Mouse (Mus musculus) mouse trophoblast stem cell (cell line): ENCODE results near the gene Bricd5.
"Not testable (repeated sequence)": the region's sequence is repeated elsewhere in the genome, so short reads cannot be mapped to it uniquely, and the experiment has no call there.

Experiments
- in situ Hi-C, 2 experiments: fragments of 300-500 bp; cut with MseI, MboI; formaldehyde crosslinking; loops; 2 replicates in 1 of 2; 3 replicates in 1 of 2; pipeline ENCODE4 v1.15.1; 2025

Gene Bricd5

DNA sequence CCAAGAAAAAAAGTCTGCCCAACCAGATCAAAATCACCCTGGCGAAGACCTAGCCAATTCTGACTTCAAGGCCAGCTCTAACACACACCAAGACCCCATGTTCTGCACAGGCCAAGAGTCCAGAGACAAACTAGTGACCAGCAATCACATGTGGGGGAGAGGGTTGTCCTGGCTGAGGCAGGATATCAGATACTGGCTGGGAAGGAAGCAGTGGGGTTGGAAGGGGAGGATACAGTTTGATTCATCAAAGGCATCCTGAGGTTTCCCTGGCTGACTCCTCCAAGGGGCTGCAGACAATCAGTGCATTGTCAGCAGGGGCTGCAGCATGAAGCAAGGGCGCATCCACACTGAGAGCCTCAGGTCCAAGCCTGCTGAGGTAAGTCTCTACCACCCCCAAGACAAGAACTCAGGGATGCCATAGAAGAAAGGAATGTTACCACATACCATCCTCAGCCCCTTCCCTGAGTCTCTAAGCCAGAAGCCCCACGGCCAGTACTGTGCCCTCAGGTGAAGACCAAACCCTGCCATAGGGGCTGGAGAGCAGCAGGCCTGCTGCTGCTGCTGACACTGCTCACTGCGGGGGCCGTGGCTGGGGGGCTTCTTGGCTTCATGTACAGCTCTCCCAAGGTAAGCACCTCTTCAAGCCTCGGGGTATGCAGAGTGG, at the start of gene Bricd5:
Gene Bricd5 (plus strand): TSS at position 273 of the 664 bp plus-strand sequence.
- in situ Hi-C loops = no loop called here

DNA sequence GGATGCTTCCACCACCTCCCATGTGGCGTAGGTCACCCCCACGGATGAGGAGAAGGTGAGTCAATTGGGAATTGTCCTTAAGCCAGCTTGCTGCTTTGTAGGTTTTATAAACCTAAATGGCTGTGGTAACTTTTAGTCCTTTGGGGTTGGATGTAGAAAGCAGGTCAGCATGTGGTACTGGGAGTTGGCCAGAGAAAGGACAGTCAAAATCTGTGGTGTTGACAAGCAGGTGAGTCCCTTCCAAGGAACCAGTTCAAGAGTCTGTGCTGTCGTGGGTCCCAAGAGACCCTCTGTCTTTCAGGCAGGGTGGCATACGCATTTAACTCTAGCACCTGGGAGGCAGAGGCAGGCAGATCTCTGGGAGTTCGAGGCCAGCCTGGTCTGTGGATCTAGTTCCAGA, 49.2 kb upstream of the Bricd5 start:
- in situ Hi-C loops = no loop called here

DNA sequence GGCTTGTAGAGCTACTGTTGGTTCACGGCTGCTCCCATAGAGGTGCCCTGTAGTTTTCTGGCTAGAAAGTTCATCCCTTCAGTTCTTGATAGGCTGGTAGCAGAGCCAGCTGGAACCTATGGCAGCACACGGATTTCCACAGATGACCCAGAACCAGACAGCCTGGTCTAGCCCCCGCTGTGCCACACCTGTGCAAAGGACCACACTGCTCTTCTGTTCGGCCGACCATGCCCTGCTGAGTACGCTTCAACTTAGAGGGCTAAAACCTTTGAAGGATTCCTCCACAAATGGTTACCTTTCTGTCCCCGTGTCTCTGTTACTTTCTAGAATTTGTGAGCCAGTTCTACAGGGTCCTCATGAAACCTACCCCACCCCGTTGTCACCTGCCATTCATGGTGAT, 48.4 kb upstream of the Bricd5 start:
- in situ Hi-C loops = not testable (repeated sequence)

DNA sequence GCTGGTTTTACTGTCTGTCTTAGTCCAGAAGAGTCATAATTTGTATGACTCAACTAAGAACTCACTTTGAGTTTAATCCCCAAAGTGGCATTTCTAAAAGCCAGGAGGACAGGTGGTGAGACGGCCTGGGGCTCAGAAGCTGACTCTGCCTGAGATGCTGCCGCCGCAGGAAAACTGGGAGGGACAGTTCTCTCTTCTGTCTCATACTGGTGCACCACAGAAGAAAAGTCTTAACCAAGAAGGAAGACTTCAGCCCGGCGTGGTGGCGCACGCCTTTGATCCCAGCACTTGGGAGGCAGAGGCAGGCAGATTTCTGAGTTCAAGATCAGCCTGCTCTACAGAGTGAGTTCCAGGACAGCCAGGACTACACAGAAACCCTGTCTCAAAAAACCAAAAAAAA, 47.8 kb upstream of the Bricd5 start:
- in situ Hi-C loops = no loop called here

DNA sequence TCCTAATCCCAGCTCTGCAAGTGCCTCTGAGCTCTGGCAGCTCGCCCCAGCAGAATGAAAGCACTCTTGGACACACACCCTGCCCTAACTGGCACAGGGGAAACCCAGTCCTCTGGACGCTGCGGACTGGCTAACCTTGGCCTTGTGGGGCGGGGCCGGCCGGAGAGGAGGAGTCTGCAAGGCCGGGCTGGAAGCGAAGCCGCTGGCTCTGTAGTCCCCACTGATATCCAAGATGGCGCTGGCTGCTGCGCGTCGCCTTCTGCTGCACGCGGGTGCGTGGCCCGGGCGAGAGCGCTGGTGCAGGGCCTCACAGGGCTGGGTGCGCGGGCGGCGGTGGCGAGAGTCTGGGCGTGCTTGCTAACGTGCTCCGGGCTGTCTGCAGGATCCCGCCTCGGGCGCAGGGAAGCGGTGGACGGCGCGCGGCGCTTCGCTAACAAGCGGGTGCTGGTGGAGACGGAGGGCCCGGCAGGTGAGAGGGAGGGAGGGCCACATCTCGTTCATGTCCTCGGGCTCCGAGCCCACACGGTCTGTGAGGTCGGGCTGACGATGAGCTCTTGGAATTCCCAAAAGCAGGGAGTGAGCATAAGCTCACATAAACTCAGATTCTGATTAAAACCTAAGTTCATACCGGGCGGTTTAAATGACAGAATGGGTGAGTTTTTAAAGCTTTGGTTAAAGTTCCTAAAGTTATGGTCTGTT, 47.1 kb upstream of the Bricd5 start, which contains the start of gene Eci1:
Gene Eci1 (plus strand): TSS at position 171 of the 699 bp plus-strand sequence.
- in situ Hi-C loops = no loop called here

DNA sequence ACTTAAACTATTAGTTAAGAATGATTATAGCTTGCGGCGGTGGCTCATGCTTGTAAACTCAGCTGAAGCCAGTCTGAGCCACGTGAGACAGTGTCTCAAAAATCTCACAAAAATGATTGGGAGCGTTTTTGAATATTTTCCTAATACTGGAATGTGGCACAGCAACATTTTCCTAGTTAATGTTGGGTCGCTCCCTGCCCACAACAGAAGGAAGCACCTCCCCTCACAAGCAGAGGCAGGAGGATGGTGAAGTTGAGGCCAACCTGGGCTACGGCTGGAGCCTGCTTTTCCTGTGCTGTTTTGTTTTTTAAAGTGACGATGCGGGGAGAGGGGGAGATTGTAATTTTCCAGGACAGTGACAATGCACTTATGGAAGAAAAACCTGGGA, 46.5 kb upstream of the Bricd5 start:
- in situ Hi-C loops = no loop called here

GRCm38 (mm10) chr17:24429201-24429983, 44.3 kb upstream of the Bricd5 start:
- in situ Hi-C loops = no loop called here

DNA sequence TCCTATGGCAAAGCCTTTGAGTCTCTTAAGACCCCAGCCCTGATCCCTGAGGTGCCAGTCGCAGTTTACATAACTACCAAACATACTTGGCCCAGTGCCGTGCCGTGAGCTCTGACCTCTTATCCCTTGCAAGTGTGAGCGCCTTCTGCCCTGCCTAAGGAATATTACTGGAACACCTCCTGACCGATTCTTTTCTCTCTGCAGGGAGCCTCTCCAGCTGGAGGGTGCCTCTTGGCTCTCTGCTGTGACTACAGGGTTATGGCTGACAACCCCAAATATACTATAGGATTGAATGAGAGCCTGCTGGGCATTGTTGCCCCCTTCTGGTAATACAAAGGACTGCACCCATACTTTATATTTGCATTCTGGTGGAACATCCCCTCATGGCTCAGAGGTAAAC, 36.7 kb upstream of the Bricd5 start:
- in situ Hi-C loops = no loop called here

DNA sequence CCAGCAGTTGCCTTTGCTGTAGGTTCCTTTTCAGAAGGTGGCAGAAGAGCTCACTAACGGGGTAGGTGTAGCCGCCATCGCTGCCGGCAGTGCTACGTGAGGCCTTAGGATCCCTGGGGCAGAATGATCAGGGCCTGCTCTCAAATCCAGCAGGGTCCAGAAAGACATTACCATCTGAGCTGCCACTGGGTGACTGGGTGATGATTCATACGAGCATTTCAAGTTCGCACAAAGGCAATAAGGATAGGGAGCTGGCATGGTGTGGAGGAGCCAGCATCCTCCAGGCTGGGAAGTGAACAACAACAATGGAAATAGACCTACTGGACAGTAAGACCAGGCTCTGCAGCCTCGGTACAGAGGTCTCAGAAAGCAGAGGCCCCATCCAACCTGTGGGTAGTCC, 33.3 kb upstream of the Bricd5 start:
- in situ Hi-C loops = no loop called here

GRCm38 (mm10) chr17:24441148-24441547, 32.5 kb upstream of the Bricd5 start:
- in situ Hi-C loops = no loop called here

DNA sequence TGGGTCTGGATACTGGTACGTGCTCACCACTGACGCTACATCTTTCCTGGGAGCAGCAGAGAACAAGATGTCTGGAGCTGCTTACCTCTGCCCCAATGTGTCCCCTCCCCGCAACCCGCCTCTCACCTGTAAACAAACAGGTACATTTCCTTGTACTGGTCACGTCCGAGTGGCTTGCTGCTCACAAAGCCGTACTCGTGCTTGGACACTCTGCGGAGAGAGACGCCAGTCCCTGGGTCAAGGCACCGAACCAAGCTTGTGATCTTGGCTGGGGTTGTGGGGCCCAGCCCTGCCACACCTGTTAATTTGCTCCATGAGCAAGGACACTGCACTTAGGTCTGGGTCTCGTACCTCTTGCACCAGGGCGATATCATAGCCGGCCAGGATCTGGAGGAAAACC, 31.6 kb upstream of the Bricd5 start:
- in situ Hi-C loops = no loop called here

- in situ Hi-C loops = no loop called here
These were observed 31.0 kb upstream of the Bricd5 start, which contains the start of gene Dnase1l2 for GRCm38 (mm10) chr17:24442632-24443155. Gene Dnase1l2, minus strand, starts transcription at chr17:24443105.

DNA sequence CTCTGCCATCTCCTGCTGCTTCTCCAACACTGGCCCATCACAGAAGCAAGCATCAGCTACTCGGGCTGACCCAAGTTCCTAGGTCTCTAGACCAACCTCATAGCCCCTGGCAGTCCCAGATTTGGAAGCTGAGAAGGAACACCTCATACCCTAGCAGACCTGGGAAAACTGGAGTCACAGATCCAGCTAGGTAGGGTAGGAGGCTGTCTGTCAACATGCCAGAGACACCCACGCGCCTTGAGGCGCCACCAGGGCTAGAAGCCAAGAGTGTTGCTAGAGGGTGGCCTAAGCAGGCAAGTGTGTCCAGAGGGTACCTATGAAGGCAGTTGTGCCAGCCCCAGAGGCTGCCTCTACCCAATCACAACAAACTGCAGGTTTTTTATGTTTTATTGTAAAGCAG, 30.3 kb upstream of the Bricd5 start:
- in situ Hi-C loops = no loop called here

DNA sequence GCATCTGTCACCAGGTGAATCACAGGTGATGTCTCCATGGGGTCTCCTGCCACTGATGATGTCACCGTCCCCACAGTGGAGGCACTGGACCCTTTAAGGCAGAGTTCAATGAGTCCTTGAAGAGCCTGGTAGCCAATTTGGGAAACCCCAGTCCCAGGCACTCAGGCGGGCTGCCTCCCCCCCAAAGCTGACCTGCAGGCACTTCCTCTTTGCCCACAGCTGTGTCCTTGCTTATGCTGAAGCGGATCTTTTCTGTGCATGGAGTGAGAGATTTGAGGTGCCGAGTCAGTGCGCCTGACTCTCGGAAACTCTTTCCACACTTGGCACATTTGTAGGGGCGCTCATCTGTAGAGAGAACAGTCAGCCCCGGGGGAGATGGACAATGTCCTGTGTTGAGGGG, 27.1 kb upstream of the Bricd5 start:
- in situ Hi-C loops = no loop called here

- in situ Hi-C loops = no loop called here
These were observed 24.2 kb upstream of the Bricd5 start for GRCm38 (mm10) chr17:24449507-24449906.

DNA sequence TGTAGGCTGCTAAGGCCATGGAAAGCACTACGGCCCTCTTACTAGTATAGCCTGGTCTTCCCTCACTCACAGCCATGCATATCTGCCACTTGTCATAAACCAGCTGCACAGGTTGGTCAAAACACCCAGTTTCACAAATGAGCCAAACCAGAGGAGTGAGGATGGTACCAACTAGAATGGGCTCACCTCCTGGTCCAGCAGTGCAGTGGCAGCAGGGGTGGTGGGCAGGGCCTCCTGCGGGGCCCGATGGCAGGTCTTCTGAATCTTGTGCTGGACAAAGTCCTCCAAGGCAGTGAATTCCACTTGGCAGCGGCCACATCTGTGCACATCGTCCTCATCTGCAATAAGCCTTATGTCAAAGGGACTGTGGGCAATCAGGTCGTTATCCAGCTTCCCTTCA, 22.5 kb upstream of the Bricd5 start:
- in situ Hi-C loops = no loop called here

DNA sequence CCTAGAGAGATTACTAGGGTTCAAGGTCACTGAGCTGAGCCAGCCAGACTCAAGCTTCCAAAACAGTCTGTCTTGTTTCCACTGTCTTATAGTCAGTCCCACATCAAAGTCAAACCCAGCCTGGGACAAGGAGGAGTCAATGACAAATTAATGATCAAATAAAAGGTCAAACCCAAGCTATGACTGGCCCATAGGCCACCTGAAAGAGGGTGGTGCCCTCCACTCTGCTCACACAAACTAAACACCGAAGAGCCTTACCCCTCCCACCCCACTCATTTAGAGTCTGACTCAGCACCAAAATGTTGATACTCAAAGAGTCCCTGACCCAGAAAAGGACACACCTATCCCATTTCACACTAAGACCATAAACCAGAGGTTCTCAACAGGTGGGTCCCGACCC, 20.3 kb upstream of the Bricd5 start:
- in situ Hi-C loops = no loop called here

GRCm38 (mm10) chr17:24454218-24454755, 19.4 kb upstream of the Bricd5 start:
- in situ Hi-C loops = no loop called here

DNA sequence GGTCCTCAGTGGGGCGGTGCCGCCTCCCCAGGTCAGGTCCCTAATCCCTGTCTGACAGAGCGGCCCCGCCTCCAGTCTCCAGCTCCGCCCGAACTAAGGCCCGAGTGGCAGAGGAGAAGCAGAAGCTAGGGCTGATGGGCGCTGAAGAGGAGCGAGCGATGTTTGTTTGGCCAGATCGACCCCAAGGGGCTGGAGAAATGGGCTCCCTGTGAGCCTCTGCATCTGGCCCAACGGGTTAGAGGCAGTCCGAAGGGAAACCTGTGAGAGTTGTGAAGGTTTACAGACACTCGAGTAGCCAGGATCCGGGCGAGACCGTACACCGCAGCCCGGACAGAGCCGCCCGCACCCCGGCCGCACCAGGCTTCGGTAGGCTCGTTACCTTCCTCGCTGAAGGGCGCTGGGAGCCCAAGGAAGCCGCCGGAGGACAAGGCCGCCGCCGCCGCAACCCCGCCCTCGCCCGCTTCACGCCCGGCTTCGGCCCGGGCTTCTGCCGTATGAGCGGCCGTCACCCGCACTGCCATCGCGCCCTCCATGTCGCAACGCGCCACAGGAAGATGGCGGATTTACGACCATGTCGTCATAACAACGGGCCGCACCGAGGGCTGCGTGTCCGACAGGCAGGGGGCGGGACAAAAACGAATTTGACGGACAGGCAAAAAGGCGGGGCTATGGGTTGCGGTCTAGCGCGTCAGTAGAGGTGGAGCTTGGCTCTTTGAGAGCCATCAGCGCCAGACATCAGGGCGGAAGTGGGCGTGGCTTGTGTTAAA, 18.7 kb upstream of the Bricd5 start:
- in situ Hi-C loops = no loop called here

- in situ Hi-C loops = not testable (repeated sequence)
These were observed 18.0 kb upstream of the Bricd5 start for GRCm38 (mm10) chr17:24455523-24456206.

GRCm38 (mm10) chr17:24461580-24461979, 12.1 kb upstream of the Bricd5 start:
- in situ Hi-C loops = no loop called here
